ENCODE assay signal across 24 mouse cellular contexts in genomic region chr5:115028920-115029319, GRCm38 (mm10). TPM values are rescaled to one million over a fixed set of nuclear protein-coding genes. Genes with fewer than 3 reads are reported as not detected.
DNase-seq lines count a peak whose midpoint lies in the region; TF ChIP-seq lines count a peak whose summit lies in the region.
"Had no signal": no experiment of that assay in that cellular context is flagged by ENCODE, and none has a peak within 500 bp of the region (broad histone marks: within the 10 kb centered on the region; RNA-seq: fewer than 3 reads in every experiment).

No protein-coding gene starts in this region.

- no peak overlapping the region for H3K9ac ChIP-seq in MEL (ENCODE audit: control insufficient read depth, low read depth, low read length, poor library complexity, severe bottlenecking)
- H3K9ac ChIP-seq: embryonic facial prominence, embryonic 12.5 days; forebrain, embryonic 13.5 days; forebrain, embryonic 15.5 days; forebrain, postnatal 0 days had no signal

- no peak for TF ChIP-seq CTCF in lung, adult 2 months (IDR thresholded peaks at IDR 0.05; ENCODE audit: insufficient read depth, low read length)
- TF ChIP-seq CTCF in MEL (IDR thresholded peaks at IDR 0.05 in 2 of 3, conservative IDR thresholded peaks at IDR 0.05 in 1 of 3; ENCODE audit: control insufficient read depth in 1 of 3, insufficient read depth in 1 of 3, low read depth in 2 of 3, low read length in 3 of 3, poor library complexity in 1 of 3, severe bottlenecking in 1 of 3): no peak

- H3K27ac ChIP-seq in heart, embryonic 10.5 days: no peak overlapping the region
- no peak overlapping the region for H3K27ac ChIP-seq in MEL (ENCODE audit: control insufficient read depth, low read depth, low read length)
- H3K27ac ChIP-seq: embryonic facial prominence, embryonic 10.5 days; embryonic facial prominence, embryonic 12.5 days; forebrain, embryonic 13.5 days; forebrain, embryonic 15.5 days had no signal

- no peak for TF ChIP-seq RAD21 in MEL (IDR thresholded peaks at IDR 0.05; ENCODE audit: low read depth, low read length)

- peaks cover 86% of the 10 kb centered on the region for H3K79me2 ChIP-seq in MEL (ENCODE audit: control insufficient read depth, insufficient read depth, low read length, poor library complexity)

- TF ChIP-seq EP300 in MEL (IDR thresholded peaks at IDR 0.05; ENCODE audit: low read depth in 1 of 2, low read length in 2 of 2): no peak

- no peak for TF ChIP-seq POLR2A in lung, adult 2 months (IDR thresholded peaks at IDR 0.05; ENCODE audit: borderline replicate concordance, extremely low read depth, low read depth, low read length)
- TF ChIP-seq POLR2A in MEL (IDR thresholded peaks at IDR 0.05; ENCODE audit: control insufficient read depth in 1 of 2, insufficient read depth in 1 of 2, low read depth in 1 of 2, low read length in 2 of 2, poor library complexity in 1 of 2): no peak

- H3K36me3 ChIP-seq in heart, embryonic 10.5 days: no peaks in the 10 kb centered on the region
- peaks cover 4 to 13% of the 10 kb centered on the region in 2 experiments for H3K36me3 ChIP-seq in MEL (ENCODE audit: control insufficient read depth in 1 of 2, insufficient read depth in 2 of 2, low read length in 2 of 2)
- H3K36me3 ChIP-seq: embryonic facial prominence, embryonic 12.5 days; forebrain, embryonic 15.5 days had no signal

- WGBS in heart, embryonic 10.5 days: 71% methylated on average over 4 of the region's 4 CpGs
- 64% methylated on average over 4 of the region's 4 CpGs for WGBS in lung, adult 2 months

- H3K9me3 ChIP-seq in heart, embryonic 10.5 days: no peaks in the 10 kb centered on the region
- no peaks in the 10 kb centered on the region for H3K9me3 ChIP-seq in MEL (replicated peaks; ENCODE audit: insufficient read depth, low read length)
- H3K9me3 ChIP-seq: embryonic facial prominence, embryonic 10.5 days; embryonic facial prominence, embryonic 12.5 days; forebrain, embryonic 13.5 days; forebrain, embryonic 15.5 days had no signal

- DNase-seq in heart, adult 11 months: peak; percentile 66
- DNase-seq in heart, embryonic 10.5 days (ENCODE audit: low spot score): no peak
- DNase-seq in lung, postnatal 25 days (ENCODE audit: low spot score): peak; percentile 14
- DNase-seq in lung, adult 2 months: no peak
- DNase-seq in MEL (ENCODE audit: low read depth, low spot score): no peak
- DNase-seq: adrenal gland, adult 8-10 months; adrenal gland, postnatal 14 days; adrenal gland, postnatal 36 days; B cell, adult 2 months; cerebellum, adult 11-12 months; cerebellum, adult 2 months; cerebellum, adult 9-10 months; cerebellum, postnatal 10 days; cerebellum, postnatal 25 days; forebrain, postnatal 0 days had no signal

- H3K27me3 ChIP-seq in heart, embryonic 10.5 days (ENCODE audit: insufficient read depth, poor library complexity, severe bottlenecking): no peaks in the 10 kb centered on the region
- no peaks in the 10 kb centered on the region for H3K27me3 ChIP-seq in MEL (ENCODE audit: control insufficient read depth in 1 of 2, insufficient read depth in 2 of 2, low read length in 2 of 2)
- H3K27me3 ChIP-seq: CH12.LX; embryonic facial prominence, embryonic 12.5 days; forebrain, embryonic 13.5 days; forebrain, embryonic 15.5 days had no signal

- H3K4me1 ChIP-seq in heart, embryonic 10.5 days: peaks cover 67% of the 10 kb centered on the region
- peaks cover 34% of the 10 kb centered on the region for H3K4me1 ChIP-seq in lung, adult 2 months (ENCODE audit: control insufficient read depth, insufficient read depth, low read length)
- H3K4me1 ChIP-seq in MEL (ENCODE audit: control insufficient read depth in 1 of 2, insufficient read depth in 2 of 2, low read length in 2 of 2): peaks cover 2 to 9% of the 10 kb centered on the region in 2 experiments; a peak in 2 of 4 replicates
- H3K4me1 ChIP-seq: embryonic facial prominence, embryonic 10.5 days had no signal

- H3K4me3 ChIP-seq in heart, embryonic 10.5 days: no peak overlapping the region
- no peak overlapping the region for H3K4me3 ChIP-seq in lung, adult 2 months (replicated peaks; ENCODE audit: extremely low read depth, low read depth, low read length)
- H3K4me3 ChIP-seq in MEL (ENCODE audit: control insufficient read depth in 1 of 2, insufficient read depth in 1 of 2, low read depth in 2 of 2, low read length in 2 of 2): no peak overlapping the region
- H3K4me3 ChIP-seq: embryonic facial prominence, embryonic 10.5 days; embryonic facial prominence, embryonic 12.5 days; forebrain, embryonic 13.5 days; forebrain, embryonic 15.5 days had no signal

TF ChIP-seq in MEL, 35 proteins besides CTCF, POLR2A, EP300 and RAD21:
- no peak for TF ChIP-seq GABPA (IDR thresholded peaks at IDR 0.05; ENCODE audit: low read depth, low read length)
- peak; percentile 17; the same call in 1 of the 2 replicates for TF ChIP-seq SIN3A (IDR thresholded peaks at IDR 0.05; ENCODE audit: low read length)

RNA-seq across cellular contexts. Expression of gene Sppl3, which starts 18.0 kb away (rescaled TPM):
- 6.9 and 11.5 TPM in 2 replicates for polyA plus RNA-seq in heart, embryonic 10.5 days (2016; fragmentation: Nextera tagmentation; extraction: Ambion mirVana)
- 85.1 and 107 TPM in 2 replicates for polyA plus RNA-seq in lung, adult 2 months (2012; rRNA removed)
- total RNA-seq in MEL (2012; rRNA removed): 25.8 and 29.5 TPM in 2 replicates
- 10 to 100 TPM in 1 of 2 experiments, not detected in 1; 50.9 TPM for polyA plus RNA-seq in MEL (2012; ENCODE audit: insufficient read depth in 1 of 2, insufficient read length in 2 of 2, low read depth in 1 of 2, low replicate concordance in 2 of 2, missing spikeins in 1 of 2)

RNA-seq across cellular contexts. Expression of gene Hnf1a, which starts 58.0 kb away (rescaled TPM):
- 0.11 and 1.9 TPM in 2 replicates for polyA plus RNA-seq in heart, embryonic 10.5 days (2016; fragmentation: Nextera tagmentation; extraction: Ambion mirVana)
- 0.08 TPM in 1 of 2 replicates, not detected in the other for polyA plus RNA-seq in lung, adult 2 months (2012; rRNA removed)
- total RNA-seq in MEL (2012; rRNA removed): 0.08 TPM in 1 of 2 replicates, not detected in the other
- polyA plus RNA-seq in MEL (2012; ENCODE audit: insufficient read depth in 1 of 2, insufficient read length in 2 of 2, low read depth in 1 of 2, low replicate concordance in 2 of 2, missing spikeins in 1 of 2): under 1 TPM in 1 of 2 experiments, not detected in 1; 0.28 TPM
- total RNA-seq: adrenal gland, adult 18-20 months; adrenal gland, adult 8-10 months; CH12.LX; forebrain, postnatal 0 days had no signal
- polyA plus RNA-seq: cortical plate, adult 2 months; forebrain, embryonic 11.5 days; forebrain, embryonic 15.5 days; forebrain, postnatal 0 days; G1E had no signal

Comparison
In these comparisons a context has a peak if more than half of its experiments do, and no peak if none do; other contexts are left out.
1. DNase-seq: peak in heart, adult 11 months (single experiment) and lung, postnatal 25 days (single experiment); none in heart, embryonic 10.5 days (single experiment), lung, adult 2 months (single experiment) and MEL (single experiment).